Mouse (Mus musculus) 3T3-L1 (cell line): ENCODE results near the gene Neurl4.

Source experiments
- DNase-seq: peaks from one replicate; pipeline ENCODE4 v3.0.0-alpha.2; 2015; ENCODE audit warnings: low read depth, low spot score

Gene Neurl4

DNA sequence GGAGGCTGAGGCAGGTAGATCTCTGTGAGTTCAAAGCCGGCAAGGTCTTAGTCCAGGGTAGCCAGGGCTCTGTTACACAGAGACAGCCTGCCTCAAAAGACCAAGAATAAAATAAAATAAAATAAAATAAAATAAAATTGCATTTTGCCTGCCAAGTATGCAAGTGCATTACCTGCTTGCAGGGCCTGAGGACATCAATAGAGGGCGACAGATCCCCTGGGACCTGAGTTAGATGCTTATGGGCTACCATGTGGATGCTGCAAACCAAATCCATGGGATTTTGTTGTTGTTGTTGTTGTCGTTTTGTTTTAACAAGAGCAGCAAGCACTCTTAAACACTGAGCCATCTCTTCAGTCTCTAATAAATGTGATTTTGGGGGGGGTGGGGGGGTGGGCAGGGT is 31.4 kb downstream of the Neurl4 start:
- no peak for DNase-seq

- no peak for DNase-seq
Observed at GRCm38 (mm10) chr11:69933066-69933465, 32.2 kb downstream of the Neurl4 start.

GRCm38 (mm10) chr11:69934169-69934568 is 33.3 kb downstream of the Neurl4 start:
- DNase-seq = peak; percentile 86

DNA sequence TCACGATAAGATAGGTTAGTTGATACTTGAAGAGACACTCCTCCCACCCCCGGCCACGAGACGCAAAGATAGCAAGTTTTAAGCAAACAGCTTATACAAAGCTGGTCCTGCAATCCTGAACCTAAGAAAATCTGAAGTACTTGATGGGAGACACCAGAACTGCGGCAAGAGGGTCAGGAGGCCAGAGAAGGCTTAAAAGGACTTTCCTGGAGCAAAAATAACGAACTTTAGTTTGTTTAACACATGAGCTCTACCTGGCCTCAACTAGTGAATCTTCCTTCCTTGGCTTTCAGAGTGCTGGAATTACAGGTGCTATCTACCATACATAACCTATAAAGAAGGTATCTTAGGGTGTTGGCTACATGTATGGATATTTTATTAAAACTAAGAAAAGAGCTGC is 33.8 kb downstream of the Neurl4 start:
- DNase-seq = no peak

DNA sequence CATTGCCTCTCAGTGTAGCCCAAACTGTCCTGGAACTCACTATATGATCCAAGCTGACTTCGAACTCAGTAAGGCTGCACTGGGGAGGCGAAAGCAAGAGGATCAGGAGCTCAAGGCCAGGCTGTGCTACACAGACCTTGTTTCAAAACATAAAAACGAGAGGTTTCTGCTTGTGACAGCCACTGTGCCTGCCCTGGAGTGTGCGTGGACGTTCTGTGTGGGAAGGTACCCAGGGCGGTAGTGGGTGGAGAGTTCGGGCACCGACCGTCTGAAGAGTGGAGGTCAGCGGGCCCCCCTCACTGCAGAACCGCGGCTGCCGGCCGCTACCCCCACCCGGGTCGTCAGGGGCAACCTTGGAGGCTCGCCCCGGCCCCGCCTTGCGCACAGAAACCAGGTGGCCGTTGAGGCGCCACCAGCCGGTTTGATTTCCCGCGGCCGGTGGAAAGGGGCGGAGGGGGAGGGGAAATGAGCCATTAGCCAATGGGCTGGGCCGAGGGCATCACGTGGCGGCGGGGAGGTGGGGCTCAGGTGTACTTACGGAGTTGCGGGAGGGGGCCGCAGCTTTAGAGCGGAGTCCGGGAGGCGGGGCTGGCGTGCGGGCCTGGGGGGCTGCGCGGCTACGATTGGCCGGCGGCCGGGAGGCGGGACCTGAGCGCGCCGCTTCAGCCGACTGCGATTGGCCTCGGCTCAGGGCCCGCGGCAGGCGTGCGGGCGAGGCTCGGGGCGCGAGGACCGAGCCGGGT is 34.4 kb downstream of the Neurl4 start, which contains the start of gene Ybx2:
Ybx2 (plus strand) TSS at position 660 of the 743 bp plus-strand sequence.
- DNase-seq = no peak

GRCm38 (mm10) chr11:69936156-69936555 is 35.3 kb downstream of the Neurl4 start:
- no peak for DNase-seq

DNA sequence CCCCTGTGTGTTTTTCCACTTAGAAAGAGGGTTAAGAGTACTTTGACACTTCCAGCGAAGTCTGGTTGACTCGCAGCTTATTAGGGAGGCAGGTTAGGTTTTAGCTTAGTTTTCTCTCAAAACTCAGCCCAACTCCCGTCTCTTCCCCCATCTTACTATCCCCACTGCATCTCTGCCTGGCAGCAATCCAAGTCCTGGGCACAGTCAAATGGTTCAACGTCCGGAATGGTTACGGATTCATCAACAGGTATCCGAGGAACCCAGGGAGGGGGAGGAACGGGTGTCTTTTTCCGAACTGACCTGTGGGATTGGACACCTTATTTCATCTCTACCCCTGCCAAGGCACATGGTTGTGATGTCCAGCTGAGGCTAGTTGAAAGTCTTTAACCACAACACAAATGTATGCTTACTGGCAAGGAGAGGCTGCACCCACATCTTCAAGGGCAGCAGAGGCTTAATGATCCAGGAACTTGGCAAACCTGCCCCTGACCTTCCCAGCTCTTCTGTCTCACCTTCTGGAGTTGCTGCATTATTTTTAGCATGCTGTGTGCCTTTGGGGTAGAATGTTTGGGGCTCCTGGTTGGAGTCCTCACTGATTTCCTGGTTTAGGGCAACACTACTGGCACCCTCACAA is 36.0 kb downstream of the Neurl4 start:
- no peak for DNase-seq

DNA sequence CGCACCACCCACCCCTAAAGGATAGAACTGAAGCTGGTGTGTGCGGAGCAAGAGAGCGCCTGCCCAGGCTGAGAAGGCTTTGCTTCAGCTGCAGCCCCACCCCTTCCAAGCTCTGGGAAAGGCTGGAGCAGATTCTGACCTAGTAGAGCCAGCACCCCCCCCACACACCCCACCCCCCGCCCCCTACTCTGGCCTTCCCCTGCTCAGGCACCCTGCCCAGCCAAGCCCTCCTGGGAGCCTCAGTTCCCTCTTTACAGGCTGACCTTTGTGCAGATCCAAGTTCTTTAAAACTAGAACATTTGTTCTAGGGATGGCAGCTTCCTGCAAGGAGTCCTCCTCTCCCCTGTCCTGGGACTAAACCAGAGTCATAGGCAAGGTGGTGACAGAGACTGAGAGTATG is 36.5 kb downstream of the Neurl4 start:
- DNase-seq = no peak

GRCm38 (mm10) chr11:69937834-69938233 is 37.0 kb downstream of the Neurl4 start:
- no peak for DNase-seq

GRCm38 (mm10) chr11:69938401-69938979 is 37.6 kb downstream of the Neurl4 start:
- DNase-seq = no peak

DNA sequence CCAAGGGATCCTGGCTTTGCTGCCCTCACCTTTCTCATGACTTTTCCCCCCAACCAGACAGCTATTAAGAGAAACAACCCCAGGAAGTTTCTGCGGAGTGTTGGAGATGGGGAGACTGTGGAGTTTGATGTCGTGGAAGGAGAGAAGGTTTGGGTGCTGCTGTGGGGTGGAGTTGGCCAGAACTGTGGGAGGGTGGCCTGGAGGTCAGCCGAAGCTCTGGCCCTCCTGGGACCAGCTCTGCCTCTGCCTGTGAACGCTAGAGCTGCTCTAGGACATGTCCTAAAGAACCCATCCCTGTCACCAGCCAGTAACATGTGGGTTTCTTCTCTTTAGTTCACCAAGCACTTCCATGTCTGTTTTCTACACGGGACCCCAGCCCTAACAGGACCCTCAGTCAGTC is 38.3 kb downstream of the Neurl4 start:
- DNase-seq = no peak

- no peak for DNase-seq
Observed at GRCm38 (mm10) chr11:69939731-69940130, 38.9 kb downstream of the Neurl4 start.

DNA sequence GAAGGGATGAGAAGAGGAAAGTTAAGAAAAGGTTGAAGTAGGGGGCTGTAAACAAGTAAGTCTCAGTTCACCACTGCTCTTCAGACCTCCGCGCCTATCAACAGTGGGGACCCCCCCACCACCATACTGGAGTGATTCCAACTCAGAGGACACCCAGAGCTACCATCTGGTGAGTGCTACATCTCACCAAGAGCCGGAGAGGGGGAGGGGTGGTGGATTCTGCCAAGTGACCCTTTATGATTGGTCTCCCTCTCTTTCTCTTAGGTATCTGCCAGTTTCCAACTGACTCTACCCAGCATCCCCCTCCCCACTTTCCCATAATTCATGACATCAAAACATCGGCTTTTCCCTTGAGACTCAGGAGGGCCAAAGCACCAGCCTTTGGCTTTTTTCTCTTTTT is 40.1 kb downstream of the Neurl4 start:
- DNase-seq = no peak

DNA sequence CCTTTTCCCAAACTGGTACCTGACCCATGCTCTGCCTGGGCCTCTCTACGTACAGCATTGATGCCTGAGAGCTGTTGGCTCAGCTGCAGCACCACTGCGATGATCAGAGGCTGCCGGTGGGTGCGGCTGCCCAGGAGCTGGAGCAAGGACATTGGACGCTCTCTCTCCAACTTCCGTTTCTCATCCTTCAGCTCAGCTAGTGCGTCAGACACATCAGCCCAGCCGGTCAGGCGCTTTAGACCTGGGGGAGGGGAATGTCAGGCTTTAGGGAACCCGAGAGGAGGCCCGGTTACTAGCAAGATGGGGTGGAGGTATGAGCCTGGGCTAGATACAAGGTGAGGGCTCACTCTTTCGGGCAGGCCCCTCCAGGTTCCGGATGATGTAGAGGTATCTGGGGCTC is 44.3 kb downstream of the Neurl4 start:
- DNase-seq = no peak

DNA sequence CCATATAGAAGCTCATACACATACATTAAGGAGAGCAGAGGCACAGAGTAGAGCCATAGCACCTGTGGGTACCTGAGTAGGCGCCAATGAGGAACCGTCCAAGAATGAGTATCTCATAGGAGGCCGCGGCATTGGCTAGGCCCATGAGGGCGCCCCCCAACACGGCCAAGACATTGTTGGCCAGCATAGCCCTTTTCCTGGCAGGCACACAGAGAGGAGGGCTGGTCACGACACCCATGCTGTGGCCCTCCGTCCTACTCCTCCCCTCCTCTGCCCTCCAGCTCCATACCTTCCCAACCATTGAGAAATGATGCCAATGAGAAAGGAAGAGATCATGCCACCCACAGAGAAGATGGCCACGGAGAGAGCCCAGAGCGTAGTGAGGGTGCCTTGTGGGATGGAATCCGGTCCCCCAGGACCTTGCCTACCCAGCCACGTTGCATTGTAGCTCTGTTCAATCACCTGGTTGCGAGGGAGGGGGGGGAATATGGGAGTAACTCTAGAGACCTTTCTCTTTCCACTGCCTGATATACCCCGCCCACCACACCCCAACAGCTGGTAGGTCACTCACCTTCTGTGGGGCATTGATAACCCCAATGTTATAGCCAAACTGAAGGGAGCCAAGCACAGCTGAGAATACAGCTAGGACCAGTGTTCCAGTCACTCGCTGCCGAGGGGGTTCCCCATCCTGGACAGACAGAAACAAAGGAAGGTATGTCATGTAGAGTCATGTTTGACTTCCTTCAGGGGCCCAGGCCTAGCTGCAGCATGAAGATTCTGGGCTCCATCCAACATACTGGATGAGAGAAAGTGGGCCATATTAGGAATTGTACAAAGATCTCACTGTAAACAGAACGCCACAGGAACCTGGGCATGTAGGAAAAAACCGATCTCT is 45.4 kb downstream of the Neurl4 start:
- DNase-seq = no peak

GRCm38 (mm10) chr11:69947337-69948065 is 46.6 kb downstream of the Neurl4 start:
- no peak for DNase-seq

DNA sequence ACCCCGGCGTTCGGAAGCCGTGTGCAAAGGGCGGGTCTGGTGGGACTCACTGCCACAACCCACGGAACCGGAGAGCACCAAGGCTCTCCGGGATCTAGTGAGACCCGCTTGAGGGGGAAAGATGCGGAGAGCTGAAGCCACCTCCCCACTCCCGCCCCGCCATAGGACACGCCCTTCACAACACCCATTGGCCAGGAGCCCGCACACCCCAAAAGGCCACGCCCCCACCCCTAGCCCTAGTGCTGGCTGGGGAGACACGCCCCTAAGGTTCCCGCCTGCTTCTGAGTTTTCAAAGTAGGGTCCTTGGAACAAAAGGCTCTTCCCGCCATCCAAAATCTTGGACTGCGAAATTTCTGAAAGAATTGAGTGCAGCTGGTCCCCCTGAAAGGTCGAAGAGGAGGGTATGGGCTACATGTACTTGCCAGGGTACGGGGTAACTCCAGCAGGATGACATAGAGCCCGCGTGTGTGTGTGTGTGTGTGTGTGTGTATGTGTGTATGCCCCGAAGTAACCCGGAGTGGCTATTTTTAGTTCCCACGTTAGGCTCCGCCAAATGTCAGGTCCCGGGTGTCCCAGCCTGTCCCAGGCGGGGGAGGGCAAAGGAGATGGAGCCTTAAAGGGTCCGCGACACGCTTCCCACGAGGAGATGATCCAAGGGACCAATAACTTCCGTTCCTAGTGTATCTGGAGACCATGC is 47.3 kb downstream of the Neurl4 start, which contains the start of gene Slc2a4:
Slc2a4 (minus strand) TSS at position 123 of the 697 bp plus-strand sequence.
- peak; percentile 40 for DNase-seq

DNA sequence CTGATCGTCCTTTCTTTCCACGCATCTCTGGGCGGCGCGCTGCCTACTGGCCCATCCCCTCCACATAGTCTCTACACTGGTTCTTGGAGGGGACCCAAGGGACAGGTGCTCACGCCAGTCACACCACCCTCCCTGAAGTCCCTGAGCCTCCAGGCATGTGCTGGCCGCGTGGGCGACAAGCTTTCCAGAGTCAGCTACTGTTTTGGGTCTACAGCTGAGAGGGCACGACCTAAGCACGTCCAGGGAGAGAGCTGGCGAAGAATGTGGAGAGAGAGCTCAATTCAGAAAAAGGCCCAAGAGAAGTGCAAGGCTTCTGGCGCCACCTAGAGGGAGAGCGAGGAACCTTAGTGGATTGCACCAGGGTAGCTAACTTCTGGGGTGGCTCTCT is 47.9 kb downstream of the Neurl4 start:
- peak; percentile 76 for DNase-seq

DNA sequence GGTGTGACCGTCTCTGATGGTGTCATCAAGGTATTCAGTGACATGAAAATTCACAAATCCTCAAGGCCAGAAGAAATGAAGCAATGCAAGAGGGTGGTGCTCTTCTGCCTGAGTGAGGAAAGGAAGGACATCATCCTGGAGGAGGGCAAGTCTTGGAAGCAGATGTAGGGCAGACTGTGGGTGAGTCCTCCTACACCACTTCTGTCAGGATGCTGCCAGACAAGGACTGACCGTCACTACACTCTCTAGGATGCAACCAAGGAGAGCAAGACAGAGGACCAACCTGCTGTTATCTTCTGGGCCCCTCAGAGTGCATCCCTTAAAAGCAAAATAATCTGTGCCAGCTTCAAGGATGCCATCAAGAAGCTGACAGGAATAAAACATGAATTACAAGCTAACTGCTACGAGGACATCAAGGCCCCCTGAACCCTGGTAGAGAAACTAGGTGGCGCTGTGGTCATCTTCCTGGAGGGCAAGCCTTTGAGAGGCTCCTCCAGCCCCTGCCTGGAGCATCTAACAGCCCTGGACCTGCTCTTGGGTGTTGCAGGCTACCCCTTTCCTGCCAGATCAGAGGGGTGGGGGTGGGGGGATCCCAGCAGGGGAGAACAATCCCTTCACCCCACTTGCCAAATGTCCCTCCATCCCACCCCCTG is 50.1 kb downstream of the Neurl4 start:
- DNase-seq = peak; percentile 23

DNA sequence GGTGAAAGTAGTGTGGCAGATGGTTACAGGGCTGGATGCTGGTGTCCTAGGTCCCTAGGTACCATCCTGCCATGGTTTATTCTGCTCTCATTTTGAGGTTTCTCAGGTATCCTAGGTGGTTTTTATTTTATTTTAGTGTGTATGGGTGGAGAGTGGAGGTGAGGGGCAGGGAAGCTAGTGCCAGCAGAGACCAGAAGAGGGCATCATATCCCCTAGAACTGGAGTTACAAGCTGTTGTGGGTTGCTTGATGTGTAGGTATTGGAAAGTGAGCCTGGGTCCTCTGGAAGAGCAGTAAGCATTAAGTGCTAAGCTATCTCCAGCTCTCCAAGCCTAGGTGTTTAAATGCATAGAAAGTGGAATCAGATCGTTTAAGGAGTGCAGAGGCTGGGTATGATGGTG is 51.4 kb downstream of the Neurl4 start:
- DNase-seq = no peak
